Mouse (Mus musculus) CH12.LX (cell line): ENCODE measurements around the gene Rgs2. TPM values are rescaled to one million over a fixed set of nuclear protein-coding genes. Genes with fewer than 3 reads are reported as not detected.
A peak's percentile ranks its signal among the peaks of the same experiment; 100 is the strongest.

Experiments
- DNase-seq: peaks from one replicate; pipeline ENCODE4 v3.0.0-alpha.2; 2013; ENCODE audit errors: extremely low read depth
- H3K27ac ChIP-seq: 2 replicates; pipeline ENCODE4 v1.5.1; 2012; ENCODE audit warnings: low read depth, mild to moderate bottlenecking, control low read depth, moderate library complexity; ENCODE audit not compliant: insufficient read depth
- H3K27me3 ChIP-seq: replicated peaks from 2 replicates; pipeline ENCODE3; 2012; ENCODE audit warnings: inconsistent platforms
- H3K36me3 ChIP-seq, 2 experiments: replicated peaks in 1 of 2; 2 replicates each; pipeline versions ENCODE3 to v1.6.1; 2012; ENCODE audit warnings: inconsistent platforms in 1 of 2, low read length in 1 of 2, mild to moderate bottlenecking in 1 of 2, mixed read lengths in 1 of 2, moderate library complexity in 1 of 2; ENCODE audit not compliant: control insufficient read depth in 1 of 2, insufficient read depth in 1 of 2
- H3K4me1 ChIP-seq, 2 experiments: 2 replicates each; pipeline ENCODE4 v1.6.1; 2012; ENCODE audit warnings: inconsistent platforms in 1 of 2, moderate library complexity in 1 of 2; ENCODE audit not compliant: insufficient read depth in 2 of 2, control insufficient read depth in 1 of 2
- H3K4me2 ChIP-seq: 2 replicates; pipeline ENCODE4 v1.6.1; 2012; ENCODE audit warnings: low read depth, mild to moderate bottlenecking, control low read depth; ENCODE audit not compliant: poor library complexity, insufficient read depth, severe bottlenecking
- H3K4me3 ChIP-seq, 3 experiments: fragments of 150-350 bp in 1 of 3; sonication (generic) in 1 of 3; replicated peaks in 1 of 3; 2 replicates each; pipeline versions ENCODE3 to v1.5.1; 2011 to 2012; ENCODE audit warnings: low read depth in 2 of 3, low read length in 2 of 3, mild to moderate bottlenecking in 2 of 3, moderate library complexity in 2 of 3, control low read depth in 1 of 3, improper control_type of control experiment in 1 of 3, inconsistent platforms in 1 of 3, mixed read lengths in 1 of 3; ENCODE audit not compliant: poor library complexity in 1 of 3
- H3K79me2 ChIP-seq: replicated peaks from 2 replicates; pipeline ENCODE4 v1.6.1; 2012; ENCODE audit warnings: mild to moderate bottlenecking, moderate library complexity; ENCODE audit not compliant: control insufficient read depth, poor library complexity, insufficient read depth, severe bottlenecking; ENCODE audit errors: extremely low read depth
- H3K9ac ChIP-seq: 2 replicates; pipeline ENCODE4 v1.6.1; 2012; ENCODE audit warnings: low read depth, mild to moderate bottlenecking, control low read depth, moderate library complexity; ENCODE audit not compliant: insufficient read depth
- H3K9me3 ChIP-seq: replicated peaks from 2 replicates; pipeline ENCODE3; 2012; ENCODE audit warnings: low read length, inconsistent platforms, mixed read lengths
- BHLHE40 ChIP-seq: IDR thresholded peaks from 2 replicates; pipeline ENCODE4 v1.6.1; 2011; ENCODE audit warnings: mild to moderate bottlenecking, low read depth, low read length, improper control_type of control experiment
- CHD2 ChIP-seq: IDR thresholded peaks from 2 replicates; pipeline ENCODE4 v1.6.1; 2011; ENCODE audit warnings: low read length, improper control_type of control experiment
- CTCF ChIP-seq, 2 experiments: IDR thresholded peaks in 1 of 2; conservative IDR thresholded peaks in 1 of 2; 2 replicates each; pipeline ENCODE4 v1.5.1; 2011 to 2012; ENCODE audit warnings: low read depth in 2 of 2, low read length in 2 of 2, improper control_type of control experiment in 1 of 2, inconsistent platforms in 1 of 2, mild to moderate bottlenecking in 1 of 2, moderate library complexity in 1 of 2
- EP300 ChIP-seq: IDR thresholded peaks from 2 replicates; pipeline ENCODE4 v1.6.1; 2011; ENCODE audit warnings: low read length, improper control_type of control experiment
- ETS1 ChIP-seq: conservative IDR thresholded peaks from 2 replicates; pipeline ENCODE4 v1.6.1; 2012; ENCODE audit warnings: low read depth, mild to moderate bottlenecking, inconsistent platforms, low read length, improper control_type of control experiment, moderate library complexity
- HCFC1 ChIP-seq: IDR thresholded peaks from 2 replicates; pipeline ENCODE4 v1.6.1; 2012; ENCODE audit warnings: low read depth, mild to moderate bottlenecking, inconsistent platforms, low read length, improper control_type of control experiment
- IRF4 ChIP-seq: IDR thresholded peaks from 2 replicates; pipeline ENCODE4 v1.6.1; 2014; ENCODE audit warnings: low read depth, mild to moderate bottlenecking, inconsistent platforms, low read length, improper control_type of control experiment
- JUN ChIP-seq: IDR thresholded peaks from 2 replicates; pipeline ENCODE4 v1.6.1; 2011; ENCODE audit warnings: low read depth, mild to moderate bottlenecking, low read length, improper control_type of control experiment, moderate library complexity; ENCODE audit not compliant: insufficient read depth
- KAT2A ChIP-seq: IDR thresholded peaks from 2 replicates; pipeline ENCODE4 v1.6.1; 2012; ENCODE audit warnings: low read length, improper control_type of control experiment, inconsistent platforms; ENCODE audit not compliant: insufficient replicate concordance
- MYC ChIP-seq: IDR thresholded peaks from 2 replicates; pipeline ENCODE4 v1.6.1; 2011; ENCODE audit warnings: low read depth, mild to moderate bottlenecking, improper control_type of control experiment, low read length
- NELFE ChIP-seq: IDR thresholded peaks from 2 replicates; pipeline ENCODE4 v1.6.1; 2011; ENCODE audit warnings: low read depth, low read length, improper control_type of control experiment
- NRF1 ChIP-seq: IDR thresholded peaks from 2 replicates; pipeline ENCODE4 v1.6.1; 2014; ENCODE audit warnings: low read depth, mild to moderate bottlenecking, inconsistent platforms, low read length, improper control_type of control experiment, moderate library complexity
- PAX5 ChIP-seq: IDR thresholded peaks from 2 replicates; pipeline ENCODE4 v1.6.1; 2012; ENCODE audit warnings: low read length, inconsistent platforms, mixed read lengths
- POLR2A ChIP-seq: IDR thresholded peaks from 2 replicates; pipeline ENCODE4 v1.6.1; 2011; ENCODE audit warnings: low read depth, mild to moderate bottlenecking, improper control_type of control experiment, low read length
- POLR2AphosphoS2 ChIP-seq: IDR thresholded peaks from 2 replicates; pipeline ENCODE4 v1.6.1; 2011; ENCODE audit warnings: low read depth, low read length, improper control_type of control experiment
- SIN3A ChIP-seq: IDR thresholded peaks from 2 replicates; pipeline ENCODE4 v1.6.1; 2012; ENCODE audit warnings: low read length, improper control_type of control experiment, inconsistent platforms
- SMC3 ChIP-seq: IDR thresholded peaks from 2 replicates; pipeline ENCODE4 v1.6.1; 2011; ENCODE audit warnings: low read depth, low read length, improper control_type of control experiment
- TCF12 ChIP-seq: IDR thresholded peaks from 2 replicates; pipeline ENCODE4 v1.6.1; 2014; ENCODE audit warnings: low read depth, mild to moderate bottlenecking, inconsistent platforms, low read length, improper control_type of control experiment
- UBTF ChIP-seq: IDR thresholded peaks from 2 replicates; pipeline ENCODE4 v1.6.1; 2012; ENCODE audit warnings: low read depth, mild to moderate bottlenecking, inconsistent platforms, low read length, improper control_type of control experiment, moderate library complexity
- USF2 ChIP-seq: conservative IDR thresholded peaks from 2 replicates; pipeline ENCODE4 v1.6.1; 2011; ENCODE audit warnings: low read depth, low read length, improper control_type of control experiment
- ZKSCAN1 ChIP-seq: IDR thresholded peaks from 2 replicates; pipeline ENCODE4 v1.6.1; 2012; ENCODE audit warnings: low read depth, inconsistent platforms, low read length, improper control_type of control experiment, borderline replicate concordance
- ZMIZ1 ChIP-seq: IDR thresholded peaks from 2 replicates; pipeline ENCODE4 v1.6.1; 2012; ENCODE audit warnings: low read depth, mild to moderate bottlenecking, inconsistent platforms, low read length, improper control_type of control experiment
- ZNF384 ChIP-seq: IDR thresholded peaks from 2 replicates; pipeline ENCODE4 v1.6.1; 2012; ENCODE audit warnings: low read depth, low read length, improper control_type of control experiment, inconsistent platforms
- dilution Hi-C: fragments of 300-500 bp; cut with MboI; formaldehyde crosslinking; loops from 2 replicates; pipeline ENCODE4 v1.14.3; 2020; ENCODE audit warnings: low sequenced_read_pairs; ENCODE audit not compliant: extremely low pct_unique_long_range_greater_than_20kb, extremely low pct_ligation_motif_present
- in situ Hi-C: fragments of 300-500 bp; cut with MboI; formaldehyde crosslinking; loops from 3 replicates; pipeline ENCODE4 v1.14.3; 2019; ENCODE audit warnings: low sequenced_read_pairs, low pct_ligation_motif_present, low pct_unique_long_range_greater_than_20kb, mixed read lengths
- polyA plus RNA-seq: library from polyadenylated mRNA; unstranded; fragments of >175 nt; gene quantifications from 2 replicates; pipeline ENCODE4 v1.2.1, GENCODE M21; 2012; ENCODE audit warnings: low read depth; ENCODE audit not compliant: insufficient read length
- total RNA-seq, 2 experiments: library from RNA; depleted of rRNA; stranded (reverse); fragments of 300-350 nt in 1 of 2; fragments of >200 nt in 1 of 2; gene quantifications; 2 replicates each; pipeline ENCODE4 v1.2.3; 2012 to 2014

Gene Rgs2
- total and polyA plus RNA-seq, 3 experiments: 3.2 to 14.7 (median 11.0) TPM

GRCm38 (mm10) chr1:143988756-143989155 is 15.2 kb downstream of the Rgs2 start:
- TF ChIP-seq POLR2A: no peak
- TF ChIP-seq UBTF: no peak
- no peak for TF ChIP-seq ZKSCAN1
- no peak for TF ChIP-seq TCF12
- TF ChIP-seq NRF1: no peak
- TF ChIP-seq JUN: no peak
- TF ChIP-seq SIN3A: no peak
- TF ChIP-seq ZNF384: no peak
- dilution Hi-C loops: no loop called here
- in situ Hi-C loops: no loop called here
- no peaks in the 10 kb centered on the region for H3K79me2 ChIP-seq
- H3K4me2 ChIP-seq: no peak overlapping the region
- H3K36me3 ChIP-seq: no peaks in the 10 kb centered on the region
- H3K27ac ChIP-seq: no peak overlapping the region
- no peaks in the 10 kb centered on the region for H3K9me3 ChIP-seq
- no peaks in the 10 kb centered on the region for H3K4me1 ChIP-seq
- no peak overlapping the region for H3K4me3 ChIP-seq
- H3K27me3 ChIP-seq: no peaks in the 10 kb centered on the region
- DNase-seq: no peak
- no peak overlapping the region for H3K9ac ChIP-seq

- in situ Hi-C loops (no loop called here), dilution Hi-C loops (no loop called here)
- DNase-seq: no peak
- TF ChIP-seq USF2: no peak
- no peak for TF ChIP-seq ZMIZ1
- Histone ChIP-seq H3K27ac (no peak overlapping the region), H3K27me3 (no peaks in the 10 kb centered on the region), H3K4me2 (no peak overlapping the region), H3K4me3 (no peak overlapping the region), H3K4me1 (no peaks in the 10 kb centered on the region; a peak in 1 of 4 replicates), H3K9ac (no peak overlapping the region), H3K9me3 (no peaks in the 10 kb centered on the region), H3K79me2 (no peaks in the 10 kb centered on the region), H3K36me3 (no peaks in the 10 kb centered on the region)
Observed at GRCm38 (mm10) chr1:143984988-143985625, 18.9 kb downstream of the Rgs2 start.

- Histone ChIP-seq H3K4me2 (0 out of 2 replicates have a peak overlapping the region, but pooled peaks have one; percentile 9), H3K36me3 (no peaks in the 10 kb centered on the region), H3K27ac (no peak overlapping the region), H3K79me2 (no peaks in the 10 kb centered on the region), H3K4me3 (no peak overlapping the region)
- dilution Hi-C loops: no loop called here
- in situ Hi-C loops: no loop called here
- TF ChIP-seq IRF4: no peak
- TF ChIP-seq PAX5: no peak
- TF ChIP-seq POLR2AphosphoS2: no peak
- no peak for TF ChIP-seq EP300
- no peak for TF ChIP-seq NELFE
- TF ChIP-seq CTCF (conservative IDR thresholded peaks at IDR 0.05 in 1 of 2, IDR thresholded peaks at IDR 0.05 in 1 of 2; ENCODE audit: low read depth in 2 of 2, low read length in 2 of 2): no peak
- no peak for TF ChIP-seq SMC3
- no peak for TF ChIP-seq HCFC1
- no peak for TF ChIP-seq ETS1
- no peak for TF ChIP-seq USF2
- no peak for TF ChIP-seq CHD2
- TF ChIP-seq KAT2A: no peak
- TF ChIP-seq BHLHE40: no peak
- no peak for TF ChIP-seq MYC
- TF ChIP-seq, all 38 proteins: peak for 0
- H3K9me3 ChIP-seq: no peaks in the 10 kb centered on the region
- DNase-seq: no peak
- no peaks in the 10 kb centered on the region for H3K27me3 ChIP-seq
- H3K4me1 ChIP-seq: no peaks in the 10 kb centered on the region; a peak in 1 of 4 replicates
- no peak overlapping the region for H3K9ac ChIP-seq
Observed at GRCm38 (mm10) chr1:143982765-143983312, 21.1 kb downstream of the Rgs2 start.
